Mouse (Mus musculus) lung, adult 2 months (tissue): ENCODE measurements around the gene Coil.

Experiments used
- CTCF ChIP-seq: fragments of 200-500 bp; IDR thresholded peaks from 2 replicates; pipeline ENCODE4 v1.5.1; 2011; ENCODE audit warnings: mild to moderate bottlenecking, low read length, control low read depth; ENCODE audit not compliant: insufficient read depth
- POLR2A ChIP-seq: fragments of 200-500 bp; IDR thresholded peaks from 2 replicates; pipeline ENCODE4 v1.6.1; 2011; ENCODE audit warnings: low read depth, mild to moderate bottlenecking, control low read depth, low read length, borderline replicate concordance; ENCODE audit errors: extremely low read depth

DNA sequence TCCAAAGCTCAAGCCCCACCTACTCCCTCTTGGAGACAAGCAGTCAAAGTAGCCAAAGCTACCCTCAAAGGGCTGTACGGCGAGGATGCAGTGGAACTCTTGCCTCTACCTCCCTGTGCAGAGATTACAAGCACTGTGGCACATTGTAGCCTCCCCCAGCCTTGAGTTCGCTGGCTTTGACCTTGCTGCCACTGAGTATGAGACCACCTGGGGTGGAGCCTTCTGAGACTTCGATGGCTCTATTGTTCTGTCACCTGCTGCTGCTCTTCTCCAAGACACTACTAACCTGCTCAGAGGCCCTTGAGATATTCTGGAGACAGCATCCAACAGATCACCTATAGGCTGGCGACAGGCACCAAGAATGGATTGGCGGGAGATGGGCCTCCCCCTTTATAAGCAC lies 60.5 kb downstream of the Coil start:
- TF ChIP-seq POLR2A (no peak), CTCF (no peak)
